In genomic region chr4:95051311-95051871, GRCm38 (mm10) we compare ENCODE assay signal across 8 mouse cellular contexts. TPM values are rescaled to one million over a fixed set of nuclear protein-coding genes. Genes with fewer than 3 reads are reported as not detected.
A peak's percentile ranks its signal among the peaks of the same experiment; 100 is the strongest.
DNase-seq lines count a peak whose midpoint lies in the region; ATAC-seq and TF ChIP-seq lines count a peak whose summit lies in the region.

No protein-coding gene starts in this region.

- H3K27ac ChIP-seq in cortical plate, adult 2 months (ENCODE audit: insufficient read depth, low read length), result peak overlapping the region; percentile 90
- peak overlapping the region; percentile 70 for H3K27ac ChIP-seq in liver, embryonic 14.5 days
- H3K27ac ChIP-seq in neural tube, embryonic 12.5 days, result peak overlapping the region; percentile 89
- H3K27ac ChIP-seq in testis, adult 2 months (ENCODE audit: control insufficient read depth, insufficient read depth, low read depth, low read length), result peak overlapping the region; percentile 94

- H3K9me3 ChIP-seq in liver, embryonic 14.5 days (ENCODE audit: control insufficient read depth, low read length), result no peaks in the 10 kb centered on the region
- no peaks in the 10 kb centered on the region for H3K9me3 ChIP-seq in neural tube, embryonic 12.5 days

- no peak for TF ChIP-seq EP300 in liver, embryonic 14.5 days (IDR thresholded peaks at IDR 0.05; ENCODE audit: low read depth)

- TF ChIP-seq POLR2A in cortical plate, adult 2 months (IDR thresholded peaks at IDR 0.05; ENCODE audit: extremely low read depth, insufficient read depth, low read length), result 0 out of 2 replicates have a peak, but pooled peaks have one; percentile 10
- no peak; the same call in 1 of the 2 replicates for TF ChIP-seq POLR2A in testis, adult 2 months (IDR thresholded peaks at IDR 0.05; ENCODE audit: control insufficient read depth, low read depth, low read length)

- peak; percentile 7 for ATAC-seq in liver, embryonic 14.5 days (ENCODE audit: insufficient read depth)
- ATAC-seq in neural tube, embryonic 12.5 days (ENCODE audit: low FRiP score, low read depth), result peak; percentile 5

- H3K36me3 ChIP-seq in liver, embryonic 14.5 days (replicated peaks; ENCODE audit: control insufficient read depth, insufficient read depth, low read depth), result no peaks in the 10 kb centered on the region
- no peaks in the 10 kb centered on the region for H3K36me3 ChIP-seq in neural tube, embryonic 12.5 days
- no peaks in the 10 kb centered on the region for H3K36me3 ChIP-seq in testis, adult 2 months (ENCODE audit: control insufficient read depth, insufficient read depth, low read length)

- peak; percentile 81 for DNase-seq in cerebellum, adult 9-11 months
- DNase-seq in cerebellum, adult 11-12 months, result no peak
- peak; percentile 34 to 46 for DNase-seq in gastrocnemius, adult 8-10 months (ENCODE audit: low spot score in 2 of 2)
- DNase-seq in kidney, adult 9 months, result peak; percentile 66
- DNase-seq in liver, embryonic 14.5 days (ENCODE audit: low read depth in 3 of 3, low spot score in 3 of 3), result no peak

- peak overlapping the region; percentile 67 for H3K9ac ChIP-seq in liver, embryonic 14.5 days (replicated peaks)
- H3K9ac ChIP-seq in neural tube, embryonic 12.5 days, result peak overlapping the region; percentile 87

- no peaks in the 10 kb centered on the region; the same call in 1 of the 2 replicates for H3K4me1 ChIP-seq in cortical plate, adult 2 months (ENCODE audit: control insufficient read depth, insufficient read depth, low read length)
- H3K4me1 ChIP-seq in liver, embryonic 14.5 days (replicated peaks; ENCODE audit: control insufficient read depth in 2 of 2, insufficient read depth in 2 of 2, low read length in 1 of 2), result no peaks in the 10 kb centered on the region
- peaks cover 28% of the 10 kb centered on the region for H3K4me1 ChIP-seq in neural tube, embryonic 12.5 days
- H3K4me1 ChIP-seq in testis, adult 2 months (ENCODE audit: control insufficient read depth, insufficient read depth, low read length), result peaks cover 31% of the 10 kb centered on the region

- no peak for TF ChIP-seq CTCF in cortical plate, adult 2 months (IDR thresholded peaks at IDR 0.05; ENCODE audit: extremely low read depth, insufficient read depth, low read length)
- TF ChIP-seq CTCF in liver, embryonic 14.5 days (IDR thresholded peaks at IDR 0.05; ENCODE audit: low read depth), result no peak
- TF ChIP-seq CTCF in testis, adult 2 months (IDR thresholded peaks at IDR 0.05; ENCODE audit: control insufficient read depth, insufficient read depth, insufficient replicate concordance, low read depth, low read length), result no peak

- H3K4me2 ChIP-seq in liver, embryonic 14.5 days (ENCODE audit: low read depth), result peak overlapping the region; percentile 86
- peak overlapping the region; percentile 92 for H3K4me2 ChIP-seq in neural tube, embryonic 12.5 days (replicated peaks)

- peak overlapping the region; percentile 92 for H3K4me3 ChIP-seq in cortical plate, adult 2 months (ENCODE audit: insufficient read depth, low read length)
- peak overlapping the region; percentile 63 to 67 for H3K4me3 ChIP-seq in liver, embryonic 14.5 days (ENCODE audit: insufficient read depth in 1 of 2, low read depth in 2 of 2, low read length in 2 of 2)
- peak overlapping the region; percentile 76 for H3K4me3 ChIP-seq in neural tube, embryonic 12.5 days
- peak overlapping the region; percentile 87 for H3K4me3 ChIP-seq in testis, adult 2 months (ENCODE audit: control insufficient read depth, low read depth, low read length)

- WGBS in liver, embryonic 14.5 days (ENCODE audit: insufficient replicate concordance), result under 1% methylated on average over 46 of the region's 54 CpGs
- WGBS in neural tube, embryonic 12.5 days, result under 1% methylated on average over 54 of the region's 54 CpGs

- H3K27me3 ChIP-seq in liver, embryonic 14.5 days (ENCODE audit: control insufficient read depth, insufficient read depth, low read length), result peaks cover 33% of the 10 kb centered on the region
- H3K27me3 ChIP-seq in neural tube, embryonic 12.5 days (replicated peaks), result no peaks in the 10 kb centered on the region
- H3K27me3 ChIP-seq in testis, adult 2 months (ENCODE audit: control insufficient read depth, insufficient read depth, low read length), result no peaks in the 10 kb centered on the region

RNA-seq across cellular contexts. Expression of gene Jun, which starts 0.6 kb away (rescaled TPM):
- polyA plus RNA-seq in cortical plate, adult 2 months (2012; rRNA removed), result 32.5 and 41.5 TPM in 2 replicates
- 10 to 100 TPM; 43.7 to 85.1 (median 58.2) TPM for total RNA-seq in gastrocnemius, adult 8-10 months (2022)
- polyA plus RNA-seq in liver, embryonic 14.5 days (2012; rRNA removed), result 2.0 and 2.4 TPM in 2 replicates
- polyA plus RNA-seq in liver, embryonic 14.5 days (2014; fragmentation: Nextera tagmentation; extraction: Ambion mirVana), result 1.1 and 1.4 TPM in 2 replicates
- polyA plus RNA-seq in neural tube, embryonic 12.5 days (2016; fragmentation: Nextera tagmentation; extraction: Ambion mirVana), result 104 and 109 TPM in 2 replicates
- polyA plus RNA-seq in testis, adult 2 months (2012; rRNA removed), result 4.1 and 5.1 TPM in 2 replicates

Comparison
In these comparisons a context has a peak if more than half of its experiments do, and no peak if none do; other contexts are left out.
1. DNase-seq: peak in cerebellum, adult 9-11 months (single experiment), gastrocnemius, adult 8-10 months (2 of 2) and kidney, adult 9 months (single experiment); none in cerebellum, adult 11-12 months (single experiment) and liver, embryonic 14.5 days (0 of 3).
2. Peak in every context shown above with its lines, with median percentiles within 50 percentile points of each other: H3K27ac ChIP-seq and H3K4me3 ChIP-seq.